Mouse (Mus musculus): Measurements from ENCODE around the gene Spdef. TPM values are rescaled to one million over a fixed set of nuclear protein-coding genes. Genes with fewer than 3 reads are reported as not detected.

The Spdef gene
- 1.0 and 1.2 TPM in 2 replicates for polyA plus RNA-seq (2015; fragmentation: Nextera tagmentation; extraction: Ambion mirVana)

DNA sequence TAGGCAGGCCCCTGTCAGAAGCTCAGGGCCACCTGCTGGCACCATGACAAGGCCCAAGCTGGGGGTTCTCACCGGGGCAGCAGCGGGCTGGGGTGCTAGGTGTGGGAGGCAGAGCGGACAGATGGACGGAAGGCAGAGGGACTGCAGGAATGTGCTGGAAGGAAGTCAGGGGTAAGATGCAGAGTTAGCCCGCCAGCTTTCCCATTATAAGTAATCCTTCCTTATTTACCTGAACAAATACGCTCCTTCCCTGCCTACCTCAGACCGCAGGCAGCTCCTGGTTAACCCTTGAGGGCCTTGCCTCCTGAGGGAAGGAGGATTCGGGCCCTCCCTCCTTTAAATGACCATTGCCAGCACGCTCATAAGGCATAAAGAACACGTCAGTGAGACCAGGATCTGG is at the start of gene Spdef:
Spdef (minus strand) TSS at position 186 of the 400 bp plus-strand sequence.
- H3K27ac ChIP-seq (ENCODE audit: low read length) = no peak within 1 kb of the TSS; the same call in 1 of the 2 replicates
- no peaks in the 10 kb centered on the region for H3K27me3 ChIP-seq (replicated peaks; ENCODE audit: insufficient read depth, low read length)
- peak within 1 kb of the TSS; percentile 28; the same call in 1 of the 2 replicates for H3K4me2 ChIP-seq (replicated peaks; ENCODE audit: low read depth, low read length)
- H3K9me3 ChIP-seq (ENCODE audit: low read length) = no peaks in the 10 kb centered on the region
- H3K4me3 ChIP-seq (ENCODE audit: low read depth, low read length) = no peak within 1 kb of the TSS; the same call in 1 of the 2 replicates
- H3K9ac ChIP-seq (replicated peaks; ENCODE audit: low read depth) = no peak within 1 kb of the TSS
- WGBS = 47% methylated on average over 10 of the region's 10 CpGs
- ATAC-seq = peak; percentile 38; the same call in 1 of the 2 replicates
- no peaks in the 10 kb centered on the region for H3K36me3 ChIP-seq (ENCODE audit: insufficient read depth, low read length)
- DNase-seq (ENCODE audit: low spot score) = peak; percentile 63
- no peaks in the 10 kb centered on the region for H3K4me1 ChIP-seq (ENCODE audit: insufficient read depth, low read depth, low read length)
- TF ChIP-seq CTCF (IDR thresholded peaks at IDR 0.05) (no peak), EP300 (IDR thresholded peaks at IDR 0.05) (no peak)

DNA sequence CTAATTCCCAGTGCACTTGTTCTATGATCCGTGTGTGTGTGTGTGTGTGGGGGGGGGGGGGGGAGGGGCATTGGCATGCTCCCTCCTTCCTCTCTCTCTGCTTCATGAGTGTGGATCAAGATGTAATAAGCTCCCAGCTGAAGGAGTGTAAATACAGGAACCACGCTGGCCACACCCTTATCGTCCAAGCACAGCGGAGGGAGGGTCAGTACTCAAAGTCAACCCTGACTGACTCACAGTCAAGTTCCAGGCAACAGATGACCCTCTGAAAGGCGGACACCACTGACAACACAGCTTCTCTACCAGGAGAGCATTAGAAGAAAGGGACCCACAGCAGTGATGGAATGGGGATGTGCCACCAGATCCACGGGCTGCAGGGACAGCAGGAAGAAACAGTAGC is 49.1 kb upstream of the Spdef start:
- no peak overlapping the region for H3K27ac ChIP-seq (ENCODE audit: low read length)
- no peak overlapping the region for H3K4me2 ChIP-seq (replicated peaks; ENCODE audit: low read depth, low read length)
- peak; percentile 90 for DNase-seq (ENCODE audit: low spot score)
- H3K27me3 ChIP-seq (replicated peaks; ENCODE audit: insufficient read depth, low read length) = no peaks in the 10 kb centered on the region
- no peak overlapping the region for H3K4me3 ChIP-seq (ENCODE audit: low read depth, low read length)
- 0 out of 2 replicates have a peak, but pooled peaks cover 5% of the 10 kb centered on the region for H3K36me3 ChIP-seq (ENCODE audit: insufficient read depth, low read length)
- TF ChIP-seq CTCF (IDR thresholded peaks at IDR 0.05) (no peak), EP300 (IDR thresholded peaks at IDR 0.05) (peak; percentile 58)
- ATAC-seq = peak; percentile 95
- H3K9ac ChIP-seq (replicated peaks; ENCODE audit: low read depth) = no peak overlapping the region
- peaks cover 11% of the 10 kb centered on the region; the same call in 1 of the 2 replicates for H3K4me1 ChIP-seq (ENCODE audit: insufficient read depth, low read depth, low read length)
- WGBS = 36% methylated on average over 6 of the region's 6 CpGs
- no peaks in the 10 kb centered on the region for H3K9me3 ChIP-seq (ENCODE audit: low read length)

GRCm38 (mm10) chr17:27774198-27774597 is 45.4 kb upstream of the Spdef start:
- Histone ChIP-seq H3K4me1 (ENCODE audit: insufficient read depth, low read depth, low read length) (peaks cover 9% of the 10 kb centered on the region; the same call in 1 of the 2 replicates), H3K27me3 (replicated peaks; ENCODE audit: insufficient read depth, low read length) (no peaks in the 10 kb centered on the region), H3K4me3 (ENCODE audit: low read depth, low read length) (no peak overlapping the region), H3K4me2 (replicated peaks; ENCODE audit: low read depth, low read length) (no peak overlapping the region), H3K9me3 (ENCODE audit: low read length) (no peaks in the 10 kb centered on the region), H3K36me3 (ENCODE audit: insufficient read depth, low read length) (0 out of 2 replicates have a peak, but pooled peaks cover 5% of the 10 kb centered on the region), H3K9ac (replicated peaks; ENCODE audit: low read depth) (no peak overlapping the region), H3K27ac (ENCODE audit: low read length) (no peak overlapping the region)
- ATAC-seq (no peak), DNase-seq (ENCODE audit: low spot score) (no peak)
- TF ChIP-seq EP300 (IDR thresholded peaks at IDR 0.05) (no peak), CTCF (IDR thresholded peaks at IDR 0.05) (no peak)
- 90% methylated on average over 3 of the region's 3 CpGs for WGBS

- Histone ChIP-seq H3K27ac (ENCODE audit: low read length) (no peak overlapping the region), H3K4me3 (ENCODE audit: low read depth, low read length) (no peak overlapping the region), H3K9ac (replicated peaks; ENCODE audit: low read depth) (no peak overlapping the region), H3K4me1 (ENCODE audit: insufficient read depth, low read depth, low read length) (no peaks in the 10 kb centered on the region), H3K9me3 (ENCODE audit: low read length) (no peaks in the 10 kb centered on the region), H3K36me3 (ENCODE audit: insufficient read depth, low read length) (0 out of 2 replicates have a peak, but pooled peaks cover 11% of the 10 kb centered on the region), H3K4me2 (replicated peaks; ENCODE audit: low read depth, low read length) (no peak overlapping the region), H3K27me3 (replicated peaks; ENCODE audit: insufficient read depth, low read length) (no peaks in the 10 kb centered on the region)
- ATAC-seq (no peak), DNase-seq (ENCODE audit: low spot score) (no peak)
- TF ChIP-seq EP300 (IDR thresholded peaks at IDR 0.05) = no peak
- WGBS = 83% methylated on average over 6 of the region's 6 CpGs
Observed at GRCm38 (mm10) chr17:27771616-27772015, 42.9 kb upstream of the Spdef start.

- ATAC-seq (peak; percentile 75), DNase-seq (ENCODE audit: low spot score) (peak; percentile 64)
- Histone ChIP-seq H3K27me3 (replicated peaks; ENCODE audit: insufficient read depth, low read length) (no peaks in the 10 kb centered on the region), H3K4me2 (replicated peaks; ENCODE audit: low read depth, low read length) (no peak overlapping the region), H3K4me1 (ENCODE audit: insufficient read depth, low read depth, low read length) (no peaks in the 10 kb centered on the region), H3K4me3 (ENCODE audit: low read depth, low read length) (no peak overlapping the region), H3K9ac (replicated peaks; ENCODE audit: low read depth) (no peak overlapping the region), H3K9me3 (ENCODE audit: low read length) (no peaks in the 10 kb centered on the region), H3K36me3 (ENCODE audit: insufficient read depth, low read length) (peaks cover 13% of the 10 kb centered on the region; the same call in 1 of the 2 replicates), H3K27ac (ENCODE audit: low read length) (no peak overlapping the region)
- WGBS = 68% methylated on average over 8 of the region's 8 CpGs
- peak; percentile 88 for TF ChIP-seq CTCF (IDR thresholded peaks at IDR 0.05)
- no peak for TF ChIP-seq EP300 (IDR thresholded peaks at IDR 0.05)
Observed at GRCm38 (mm10) chr17:27768817-27769542, 40.2 kb upstream of the Spdef start.

DNA sequence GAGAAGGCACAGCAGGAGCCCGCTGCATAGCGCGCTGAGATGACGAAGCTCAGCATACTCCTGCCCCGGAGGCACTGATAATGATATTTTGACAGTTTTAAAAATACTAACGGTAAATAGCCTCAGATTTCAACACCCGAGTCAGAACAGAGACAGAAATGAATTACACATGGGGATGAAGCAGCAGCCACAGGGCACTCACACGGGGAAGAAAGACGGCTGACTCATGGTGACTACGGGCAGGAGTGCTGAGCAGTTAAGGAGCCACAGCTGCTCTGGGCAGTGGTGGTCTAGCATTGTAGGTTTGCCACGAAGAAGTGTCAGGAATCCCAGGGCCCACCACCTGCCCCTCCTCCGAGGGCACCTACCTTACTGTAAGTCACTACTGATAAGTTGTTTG is 38.8 kb upstream of the Spdef start:
- WGBS = 80% methylated on average over 12 of the region's 12 CpGs
- no peaks in the 10 kb centered on the region for H3K9me3 ChIP-seq (ENCODE audit: low read length)
- no peak for TF ChIP-seq CTCF (IDR thresholded peaks at IDR 0.05)
- no peak for TF ChIP-seq EP300 (IDR thresholded peaks at IDR 0.05)
- DNase-seq (ENCODE audit: low spot score) = no peak
- ATAC-seq = no peak
- H3K4me2 ChIP-seq (replicated peaks; ENCODE audit: low read depth, low read length) = no peak overlapping the region
- H3K36me3 ChIP-seq (ENCODE audit: insufficient read depth, low read length) = peaks cover 13% of the 10 kb centered on the region; the same call in 1 of the 2 replicates
- no peaks in the 10 kb centered on the region for H3K27me3 ChIP-seq (replicated peaks; ENCODE audit: insufficient read depth, low read length)
- no peak overlapping the region for H3K4me3 ChIP-seq (ENCODE audit: low read depth, low read length)
- H3K4me1 ChIP-seq (ENCODE audit: insufficient read depth, low read depth, low read length) = no peaks in the 10 kb centered on the region
- H3K27ac ChIP-seq (ENCODE audit: low read length) = no peak overlapping the region
- no peak overlapping the region for H3K9ac ChIP-seq (replicated peaks; ENCODE audit: low read depth)

Measured in lung, postnatal 0 days (tissue).